In the genomic region with DNA sequence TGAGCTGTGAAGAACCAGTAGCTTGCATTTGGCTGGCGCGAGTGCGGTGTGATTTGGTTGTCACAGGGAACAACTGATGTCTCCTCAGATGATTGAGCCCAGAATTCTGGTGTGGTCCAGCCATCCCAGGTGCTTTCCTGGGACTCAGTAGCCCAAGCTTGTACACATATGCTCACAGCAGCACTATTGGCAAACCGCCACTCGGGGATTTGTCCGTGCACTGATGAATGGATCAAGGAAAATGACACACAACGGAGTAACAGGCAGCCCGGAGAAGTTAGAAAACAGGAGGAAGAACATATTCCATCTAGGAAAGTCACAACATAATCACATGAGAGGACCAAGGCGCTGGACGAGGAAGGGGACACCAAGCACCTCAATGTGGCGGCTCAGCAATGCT, we compare ENCODE assay signal across 18 mouse cellular contexts. TPM values are rescaled to one million over a fixed set of nuclear protein-coding genes. Genes with fewer than 3 reads are reported as not detected.
DNase-seq lines count a peak whose midpoint lies in the region; ATAC-seq and TF ChIP-seq lines count a peak whose summit lies in the region.
"Had no signal": no experiment of that assay in that cellular context is flagged by ENCODE, and none has a peak within 500 bp of the region (broad histone marks: within the 10 kb centered on the region; RNA-seq: fewer than 3 reads in every experiment).

No protein-coding gene starts in this region.

- WGBS in hindbrain, postnatal 0 days = 73% methylated on average over 11 of the region's 11 CpGs
- 88% methylated on average over 11 of the region's 11 CpGs for WGBS in hindbrain, embryonic 13.5 days
- 82% methylated on average over 11 of the region's 11 CpGs for WGBS in midbrain, postnatal 0 days
- 83% methylated on average over 11 of the region's 11 CpGs for WGBS in midbrain, embryonic 16.5 days

- ATAC-seq in hindbrain, postnatal 0 days = no peak
- no peak for ATAC-seq in hindbrain, embryonic 13.5 days (ENCODE audit: low FRiP score)
- no peak for ATAC-seq in midbrain, postnatal 0 days (ENCODE audit: low FRiP score)
- ATAC-seq in midbrain, embryonic 16.5 days = no peak
- ATAC-seq: forebrain, embryonic 15.5 days; hindbrain, embryonic 16.5 days had no signal

- TF ChIP-seq CTCF in hindbrain, postnatal 0 days (IDR thresholded peaks at IDR 0.05; ENCODE audit: low read depth) = no peak
- no peak for TF ChIP-seq CTCF in midbrain, postnatal 0 days (IDR thresholded peaks at IDR 0.05)
- no peak for TF ChIP-seq CTCF in brain, embryonic 14.5 days (IDR thresholded peaks at IDR 0.05; ENCODE audit: borderline replicate concordance, extremely low read depth, insufficient read depth, insufficient read length)

- H3K4me2 ChIP-seq in hindbrain, postnatal 0 days (ENCODE audit: low read depth, low read length) = no peak overlapping the region
- H3K4me2 ChIP-seq in hindbrain, embryonic 13.5 days = no peak overlapping the region
- H3K4me2 ChIP-seq in midbrain, postnatal 0 days (ENCODE audit: low read depth, low read length, poor library complexity, severe bottlenecking) = no peak overlapping the region
- H3K4me2 ChIP-seq in midbrain, embryonic 16.5 days (ENCODE audit: low read length) = no peak overlapping the region
- H3K4me2 ChIP-seq: forebrain, embryonic 15.5 days; heart, embryonic 13.5 days had no signal

- no peaks in the 10 kb centered on the region for H3K36me3 ChIP-seq in hindbrain, postnatal 0 days (ENCODE audit: insufficient read depth, low read length)
- no peaks in the 10 kb centered on the region for H3K36me3 ChIP-seq in hindbrain, embryonic 13.5 days
- no peaks in the 10 kb centered on the region for H3K36me3 ChIP-seq in midbrain, postnatal 0 days (ENCODE audit: insufficient read depth, low read length)
- no peaks in the 10 kb centered on the region for H3K36me3 ChIP-seq in midbrain, embryonic 16.5 days (ENCODE audit: control insufficient read depth, insufficient read depth, low read length)
- H3K36me3 ChIP-seq: embryonic facial prominence, embryonic 10.5 days; forebrain, embryonic 15.5 days; heart, embryonic 13.5 days had no signal

- DNase-seq in cerebellum, postnatal 36 days = peak; percentile 19 to 21
- DNase-seq in cerebellum, adult 9-11 months = no peak
- peak; percentile 59 for DNase-seq in hindbrain, postnatal 0 days (ENCODE audit: low spot score)
- DNase-seq in midbrain, postnatal 0 days (ENCODE audit: low spot score) = peak; percentile 54
- DNase-seq in brain, embryonic 14.5 days (ENCODE audit: low read depth) = peak; percentile 52
- DNase-seq in natural killer cell, adult 2 months (ENCODE audit: low spot score in 2 of 2) = no peak
- DNase-seq: adrenal gland, adult 2 months; adrenal gland, postnatal 25 days; cerebellum, adult 11-12 months; gastrocnemius, postnatal 36 days; heart, adult 18-20 months; heart, postnatal 36 days had no signal

- no peak for TF ChIP-seq POLR2A in brain, embryonic 14.5 days (IDR thresholded peaks at IDR 0.05; ENCODE audit: borderline replicate concordance, extremely low read depth, insufficient read depth, insufficient read length, poor library complexity, severe bottlenecking)

- H3K4me1 ChIP-seq in hindbrain, postnatal 0 days (ENCODE audit: insufficient read depth, low read length) = peaks cover 5% of the 10 kb centered on the region; the same call in 1 of the 2 replicates
- H3K4me1 ChIP-seq in hindbrain, embryonic 13.5 days (replicated peaks) = peaks cover 14% of the 10 kb centered on the region
- H3K4me1 ChIP-seq in midbrain, postnatal 0 days (ENCODE audit: insufficient read depth, low read length) = peaks cover 6% of the 10 kb centered on the region; the same call in 1 of the 2 replicates
- H3K4me1 ChIP-seq in midbrain, embryonic 16.5 days (ENCODE audit: control insufficient read depth, insufficient read depth, low read length) = peaks cover 7% of the 10 kb centered on the region

- H3K9me3 ChIP-seq in hindbrain, postnatal 0 days (ENCODE audit: low read length) = no peaks in the 10 kb centered on the region
- H3K9me3 ChIP-seq in hindbrain, embryonic 13.5 days = no peaks in the 10 kb centered on the region
- no peaks in the 10 kb centered on the region for H3K9me3 ChIP-seq in midbrain, postnatal 0 days (ENCODE audit: low read length)
- no peaks in the 10 kb centered on the region for H3K9me3 ChIP-seq in midbrain, embryonic 16.5 days (replicated peaks; ENCODE audit: control insufficient read depth, low read length, poor library complexity, severe bottlenecking)
- H3K9me3 ChIP-seq: embryonic facial prominence, embryonic 10.5 days; forebrain, embryonic 15.5 days; heart, embryonic 13.5 days had no signal

- no peak overlapping the region for H3K27ac ChIP-seq in hindbrain, postnatal 0 days
- no peak overlapping the region for H3K27ac ChIP-seq in hindbrain, embryonic 13.5 days
- H3K27ac ChIP-seq in midbrain, postnatal 0 days (ENCODE audit: low read depth, low read length) = no peak overlapping the region
- H3K27ac ChIP-seq in midbrain, embryonic 16.5 days (ENCODE audit: low read length) = no peak overlapping the region
- H3K27ac ChIP-seq: embryonic facial prominence, embryonic 10.5 days; forebrain, embryonic 15.5 days; heart, embryonic 13.5 days had no signal

- H3K9ac ChIP-seq in hindbrain, postnatal 0 days (replicated peaks; ENCODE audit: low read length) = no peak overlapping the region
- no peak overlapping the region for H3K9ac ChIP-seq in hindbrain, embryonic 13.5 days
- H3K9ac ChIP-seq in midbrain, postnatal 0 days (replicated peaks; ENCODE audit: low read length, poor library complexity, severe bottlenecking) = no peak overlapping the region
- no peak overlapping the region for H3K9ac ChIP-seq in midbrain, embryonic 16.5 days (ENCODE audit: low read depth, low read length)
- H3K9ac ChIP-seq: forebrain, embryonic 15.5 days; heart, embryonic 13.5 days had no signal

- H3K27me3 ChIP-seq in hindbrain, postnatal 0 days (ENCODE audit: insufficient read depth, low read length) = no peaks in the 10 kb centered on the region
- H3K27me3 ChIP-seq in hindbrain, embryonic 13.5 days = peaks cover 1% of the 10 kb centered on the region; the same call in 1 of the 2 replicates
- H3K27me3 ChIP-seq in midbrain, postnatal 0 days (ENCODE audit: insufficient read depth, low read length) = no peaks in the 10 kb centered on the region
- H3K27me3 ChIP-seq in midbrain, embryonic 16.5 days (ENCODE audit: control insufficient read depth, insufficient read depth, low read depth, low read length) = no peaks in the 10 kb centered on the region
- H3K27me3 ChIP-seq: forebrain, embryonic 15.5 days had no signal

- H3K4me3 ChIP-seq in hindbrain, postnatal 0 days (ENCODE audit: low read length) = no peak overlapping the region
- no peak overlapping the region for H3K4me3 ChIP-seq in hindbrain, embryonic 13.5 days
- no peak overlapping the region for H3K4me3 ChIP-seq in midbrain, postnatal 0 days (ENCODE audit: low read depth, low read length)
- H3K4me3 ChIP-seq in midbrain, embryonic 16.5 days (ENCODE audit: low read depth, low read length) = no peak overlapping the region
- H3K4me3 ChIP-seq: embryonic facial prominence, embryonic 10.5 days; forebrain, embryonic 15.5 days; heart, embryonic 13.5 days had no signal

RNA-seq across cellular contexts. Expression of gene Rftn1, which starts 42.3 kb away (rescaled TPM):
- total RNA-seq in hindbrain, postnatal 0 days (2014; rRNA removed) = 39.5 and 44.4 TPM in 2 replicates
- polyA plus RNA-seq in hindbrain, postnatal 0 days (2015; fragmentation: Nextera tagmentation; extraction: Ambion mirVana) = 18.2 and 19.7 TPM in 2 replicates
- 14.2 and 17.0 TPM in 2 replicates for polyA plus RNA-seq in hindbrain, embryonic 13.5 days (2015; fragmentation: Nextera tagmentation; extraction: Ambion mirVana)
- total RNA-seq in midbrain, postnatal 0 days (2014; rRNA removed) = 44.3 and 46.4 TPM in 2 replicates
- polyA plus RNA-seq in midbrain, postnatal 0 days (2015; fragmentation: Nextera tagmentation; extraction: Ambion mirVana) = 23.8 and 28.2 TPM in 2 replicates
- polyA plus RNA-seq in midbrain, embryonic 16.5 days (2015; fragmentation: Nextera tagmentation; extraction: Ambion mirVana) = 28.2 and 30.1 TPM in 2 replicates
- 17.7 and 18.2 TPM in 2 replicates for polyA plus RNA-seq in brain, embryonic 14.5 days (2012; rRNA removed)

Comparison
In these comparisons a context has a peak if more than half of its experiments do, and no peak if none do; other contexts are left out.
1. DNase-seq: peak in cerebellum, postnatal 36 days (2 of 2), hindbrain, postnatal 0 days (single experiment), midbrain, postnatal 0 days (single experiment) and brain, embryonic 14.5 days (single experiment); none in cerebellum, adult 9-11 months (single experiment) and natural killer cell, adult 2 months (0 of 2).